Mouse (Mus musculus) C2C12 (cell line): ENCODE measurements around the gene Tmem265. TPM values are rescaled to one million over a fixed set of nuclear protein-coding genes. Genes with fewer than 3 reads are reported as not detected.

Experiments used
- H3K27me3 ChIP-seq: one replicate; pipeline ENCODE4 v1.6.1; 2011; ENCODE audit not compliant: control insufficient read depth, insufficient read depth, insufficient read length
- H3K36me3 ChIP-seq: one replicate; pipeline ENCODE4 v1.6.1; 2011; ENCODE audit not compliant: control insufficient read depth, insufficient read depth
- H3K4me3 ChIP-seq: one replicate; pipeline ENCODE4 v1.5.1; 2011; ENCODE audit warnings: mild to moderate bottlenecking, control low read depth; ENCODE audit not compliant: poor library complexity, insufficient read depth, severe bottlenecking
- H3K79me2 ChIP-seq: one replicate; pipeline ENCODE4 v1.6.1; 2011; ENCODE audit not compliant: control insufficient read depth, insufficient read depth
- H3K79me3 ChIP-seq: one replicate; pipeline ENCODE4 v1.6.1; 2011; ENCODE audit warnings: low read depth, control low read depth
- H3ac ChIP-seq: one replicate; pipeline ENCODE3; 2011; ENCODE audit warnings: low read depth; ENCODE audit not compliant: control insufficient read depth, insufficient read length
- CEBPB ChIP-seq: IDR thresholded peaks from one replicate; pipeline ENCODE4 v1.6.1; 2011; ENCODE audit warnings: low read depth, mild to moderate bottlenecking, control low read depth, moderate library complexity
- CTCF ChIP-seq: IDR thresholded peaks from one replicate; pipeline ENCODE4 v1.5.1; 2011; ENCODE audit not compliant: control insufficient read depth, insufficient read depth, insufficient read length
- FOSL1 ChIP-seq: IDR thresholded peaks from one replicate; pipeline ENCODE4 v1.8.0; 2011; ENCODE audit warnings: mild to moderate bottlenecking, low read length; ENCODE audit not compliant: poor library complexity, insufficient read depth, severe bottlenecking
- MAX ChIP-seq: IDR thresholded peaks from one replicate; pipeline ENCODE4 v1.6.1; 2011; ENCODE audit warnings: mild to moderate bottlenecking, control low read depth
- MYOD1 ChIP-seq: IDR thresholded peaks from one replicate; pipeline ENCODE4 v1.6.1; 2011; ENCODE audit warnings: low read depth; ENCODE audit not compliant: control insufficient read depth, insufficient read length
- MYOG ChIP-seq: IDR thresholded peaks from one replicate; pipeline ENCODE4 v1.6.1; 2011; ENCODE audit not compliant: control insufficient read depth, insufficient read length; ENCODE audit errors: extremely low read depth
- USF1 ChIP-seq: IDR thresholded peaks from one replicate; pipeline ENCODE4 v1.6.1; 2011; ENCODE audit warnings: low read depth, mild to moderate bottlenecking, control low read depth, moderate library complexity
- polyA plus RNA-seq: library from polyadenylated mRNA; unstranded; fragments of >200 nt; fragmentation: generic; extraction: Trizol; gene quantifications from one replicate; pipeline ENCODE4 v1.2.1, GENCODE M21; 2012; ENCODE audit warnings: missing spikeins

Tmem265 gene
- polyA plus RNA-seq, 1 experiment, result not detected

DNA sequence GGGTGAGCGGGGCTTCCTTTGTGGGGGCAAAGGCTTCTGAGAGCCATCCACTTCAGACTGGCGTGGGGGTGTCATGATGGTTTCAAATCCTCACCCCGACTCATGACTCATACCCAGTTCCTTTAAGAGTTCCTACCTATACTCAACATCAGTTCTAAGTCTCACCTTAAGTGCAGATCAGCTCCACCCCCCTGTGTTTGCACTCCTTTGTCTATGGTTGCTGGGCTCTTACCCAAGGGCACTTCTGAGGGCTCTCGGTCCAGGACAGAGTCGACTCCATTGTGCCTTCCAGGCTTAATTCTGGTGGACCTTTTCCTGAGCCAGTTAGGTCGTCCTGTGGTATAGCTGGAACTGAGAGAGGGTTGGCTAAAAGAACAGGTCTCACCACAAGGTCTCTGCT, 46.0 kb downstream of the Tmem265 start:
- Histone ChIP-seq H3K36me3 (peaks cover 20% of the 10 kb centered on the region), H3K4me3 (no peak overlapping the region), H3K27me3 (no peaks in the 10 kb centered on the region), H3ac (no peak overlapping the region), H3K79me3 (no peaks in the 10 kb centered on the region), H3K79me2 (no peaks in the 10 kb centered on the region)
- no peak for TF ChIP-seq MYOG

DNA sequence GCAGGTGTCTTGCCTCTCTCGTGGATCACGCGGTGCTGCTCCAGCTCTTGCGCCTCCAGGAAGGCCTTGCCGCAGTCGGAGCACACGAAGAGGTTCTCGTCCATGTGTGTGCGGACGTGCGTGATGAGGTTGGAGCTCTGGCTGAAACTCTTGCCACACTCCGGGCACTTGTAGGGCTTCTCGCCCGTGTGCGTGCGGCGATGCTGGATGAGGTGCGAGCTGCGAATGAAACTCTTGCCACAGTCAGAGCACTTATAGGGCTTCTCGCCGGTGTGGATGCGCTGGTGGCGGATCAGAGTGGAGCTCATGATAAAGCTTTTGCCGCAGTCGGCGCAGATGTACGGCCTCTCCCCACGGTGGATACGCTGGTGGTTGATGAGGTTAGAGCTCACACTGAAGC, 49.8 kb downstream of the Tmem265 start:
- no peak overlapping the region for H3K4me3 ChIP-seq
- no peak overlapping the region for H3ac ChIP-seq
- no peak for TF ChIP-seq MAX
- H3K27me3 ChIP-seq, result no peaks in the 10 kb centered on the region
- H3K36me3 ChIP-seq, result peaks cover 10% of the 10 kb centered on the region
- no peaks in the 10 kb centered on the region for H3K79me3 ChIP-seq
- H3K79me2 ChIP-seq, result no peaks in the 10 kb centered on the region

DNA sequence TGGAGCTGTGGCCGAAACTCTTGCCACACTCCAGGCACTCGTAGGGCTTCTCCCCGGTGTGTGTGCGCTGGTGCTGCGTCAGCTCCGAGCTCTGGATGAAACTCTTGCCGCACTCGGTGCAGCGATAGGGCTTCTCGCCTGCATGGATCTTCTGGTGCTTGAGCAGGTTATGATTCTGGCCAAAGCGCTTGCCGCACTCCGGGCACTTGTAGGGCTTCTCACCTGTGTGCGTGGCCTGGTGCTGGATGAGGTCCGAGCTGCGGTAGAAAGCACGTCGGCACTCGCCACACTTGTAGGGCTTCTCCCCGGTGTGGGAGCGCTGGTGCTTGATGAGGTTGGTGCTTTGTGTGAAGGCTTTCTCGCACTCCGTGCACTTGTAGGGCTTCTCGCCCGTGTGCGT, 50.4 kb downstream of the Tmem265 start:
- no peak for TF ChIP-seq CTCF
- Histone ChIP-seq H3K79me3 (no peaks in the 10 kb centered on the region), H3K79me2 (no peaks in the 10 kb centered on the region), H3K36me3 (peaks cover 10% of the 10 kb centered on the region), H3K4me3 (no peak overlapping the region), H3K27me3 (no peaks in the 10 kb centered on the region), H3ac (no peak overlapping the region)

DNA sequence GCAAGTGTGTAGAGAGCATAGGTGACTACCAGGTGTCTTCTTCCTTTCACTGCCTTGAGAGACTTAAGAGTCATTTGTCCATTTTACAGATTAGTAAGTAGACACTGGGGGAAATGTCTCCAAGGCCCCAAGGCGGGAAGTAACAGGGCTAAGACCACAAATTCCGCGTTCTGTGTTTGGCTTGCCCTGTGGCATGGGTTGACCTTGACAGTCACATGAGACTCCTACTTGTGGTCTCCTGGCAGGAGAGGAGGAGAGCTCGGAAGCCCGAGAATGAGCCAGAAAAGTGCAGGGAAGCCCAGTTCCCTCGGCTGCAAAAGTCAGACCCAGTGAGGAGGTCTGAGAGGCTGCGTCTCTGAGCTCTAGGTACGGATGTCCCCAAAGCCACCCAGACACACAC, 52.3 kb downstream of the Tmem265 start:
- TF ChIP-seq FOSL1, result no peak
- TF ChIP-seq MYOG, result no peak
- no peak for TF ChIP-seq MAX
- TF ChIP-seq CEBPB, result no peak
- TF ChIP-seq USF1, result no peak
- TF ChIP-seq CTCF, result no peak
- TF ChIP-seq MYOD1, result no peak
- H3K27me3 ChIP-seq, result no peaks in the 10 kb centered on the region
- H3K36me3 ChIP-seq, result peaks cover 10% of the 10 kb centered on the region
- H3ac ChIP-seq, result no peak overlapping the region
- no peaks in the 10 kb centered on the region for H3K79me3 ChIP-seq
- no peaks in the 10 kb centered on the region for H3K79me2 ChIP-seq
- H3K4me3 ChIP-seq, result no peak overlapping the region

DNA sequence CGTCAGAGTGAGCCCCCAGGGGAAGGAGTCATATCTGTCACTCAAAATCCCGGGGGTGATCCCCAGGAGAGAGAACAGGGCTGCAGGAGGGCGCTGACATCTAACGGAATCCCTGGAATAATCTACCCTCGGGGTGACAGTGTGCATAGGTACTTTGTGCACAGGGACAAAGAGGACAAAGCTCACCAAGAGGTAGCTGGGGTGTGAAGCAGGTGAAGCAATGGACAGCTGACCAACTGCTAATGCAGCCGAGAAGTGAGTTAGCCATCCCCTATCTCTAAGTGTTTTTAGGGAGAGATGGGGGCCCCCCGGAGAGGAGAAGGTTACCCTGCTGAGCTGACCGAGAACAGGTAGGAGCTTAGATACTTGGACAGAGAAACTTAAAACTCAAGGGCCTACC, 52.9 kb downstream of the Tmem265 start:
- Histone ChIP-seq H3K36me3 (peaks cover 10% of the 10 kb centered on the region), H3K4me3 (peak overlapping the region; percentile 61), H3K27me3 (no peaks in the 10 kb centered on the region), H3ac (peak overlapping the region; percentile 5), H3K79me3 (no peaks in the 10 kb centered on the region), H3K79me2 (no peaks in the 10 kb centered on the region)
- TF ChIP-seq MYOG, result no peak
- TF ChIP-seq CTCF, result no peak
- no peak for TF ChIP-seq CEBPB
- no peak for TF ChIP-seq MYOD1
- TF ChIP-seq USF1, result no peak
- TF ChIP-seq MAX, result no peak

DNA sequence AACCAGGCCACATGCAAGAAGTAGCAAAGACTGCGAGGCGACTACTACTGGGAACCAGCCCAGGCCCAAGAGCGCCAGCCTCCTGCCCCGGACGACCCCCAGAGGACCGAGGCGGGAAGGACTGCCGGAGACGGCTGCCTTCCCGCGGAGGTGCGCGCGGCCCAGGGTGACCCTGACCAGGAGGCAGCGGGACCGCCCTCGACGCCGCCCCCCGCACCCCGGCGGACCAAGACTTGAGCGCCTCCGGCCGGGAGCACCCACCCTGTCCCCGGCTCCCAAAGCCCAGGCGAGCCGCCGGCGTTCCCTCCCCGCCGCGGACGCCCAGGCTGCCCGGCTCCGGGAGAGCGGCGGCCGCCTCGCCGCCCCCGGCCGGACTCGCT, 53.3 kb downstream of the Tmem265 start:
- peaks cover 10% of the 10 kb centered on the region for H3K36me3 ChIP-seq
- H3K27me3 ChIP-seq, result no peaks in the 10 kb centered on the region
- H3K79me3 ChIP-seq, result no peaks in the 10 kb centered on the region
- H3ac ChIP-seq, result peak overlapping the region; percentile 74
- peak overlapping the region; percentile 61 for H3K4me3 ChIP-seq
- no peaks in the 10 kb centered on the region for H3K79me2 ChIP-seq
- TF ChIP-seq USF1 (no peak), MYOD1 (no peak), FOSL1 (no peak), CTCF (no peak), MAX (no peak), MYOG (no peak), CEBPB (no peak)
